8 mouse cellular contexts compared by ENCODE assay signal in the genomic region with DNA sequence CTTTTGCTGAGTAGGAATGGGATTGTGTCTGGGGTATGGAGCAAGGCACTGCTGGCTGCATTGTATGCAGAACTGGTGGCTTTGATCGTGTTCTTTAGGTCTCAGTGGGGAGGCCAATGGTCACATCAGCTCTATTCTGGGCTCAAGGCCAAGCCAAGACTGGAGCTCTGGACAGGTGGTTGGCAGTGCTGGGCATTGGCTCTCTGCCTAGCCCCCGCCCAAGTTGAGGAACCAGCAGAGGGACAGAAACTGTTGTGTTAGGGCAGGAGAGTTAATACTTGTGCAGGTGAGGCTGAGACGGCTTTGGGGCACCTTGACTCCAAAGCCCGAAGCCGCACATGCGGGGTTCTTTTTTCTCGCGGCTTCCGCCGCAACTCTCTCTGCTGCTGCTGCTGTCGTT. TPM values are rescaled to one million over a fixed set of nuclear protein-coding genes. Genes with fewer than 3 reads are reported as not detected.
DNase-seq lines count a peak whose midpoint lies in the region; ATAC-seq lines count a peak whose summit lies in the region.
"Had no signal": no experiment of that assay in that cellular context is flagged by ENCODE, and none has a peak within 500 bp of the region (broad histone marks: within the 10 kb centered on the region; RNA-seq: fewer than 3 reads in every experiment).

A gene (plus strand): TSS at position 265 of the 400 bp plus-strand sequence.

- no peak within 1 kb of the TSS for H3K27ac ChIP-seq in forebrain, embryonic 15.5 days (replicated peaks)
- H3K27ac ChIP-seq in kidney, embryonic 15.5 days, result no peak within 1 kb of the TSS
- no peak within 1 kb of the TSS for H3K27ac ChIP-seq in midbrain, embryonic 11.5 days (ENCODE audit: low read depth, low read length)
- H3K27ac ChIP-seq: liver, embryonic 15.5 days had no signal

- ATAC-seq in forebrain, embryonic 15.5 days (replicated peaks), result no peak
- no peak for ATAC-seq in kidney, embryonic 15.5 days (replicated peaks; ENCODE audit: low FRiP score)
- no peak for ATAC-seq in midbrain, embryonic 11.5 days (ENCODE audit: low FRiP score)
- ATAC-seq in activated CD4-positive, CD25-positive, alpha-beta regulatory T cell, adult 4 months, result no peak

- peaks cover 34% of the 10 kb centered on the region for H3K4me1 ChIP-seq in forebrain, embryonic 15.5 days
- H3K4me1 ChIP-seq in kidney, embryonic 15.5 days, result peaks cover 36% of the 10 kb centered on the region
- H3K4me1 ChIP-seq in midbrain, embryonic 11.5 days (ENCODE audit: control insufficient read depth, insufficient read depth, low read length), result peaks cover 5% of the 10 kb centered on the region; the same call in 1 of the 2 replicates

- peak; percentile 47 to 51 for DNase-seq in urinary bladder, postnatal 36 days (ENCODE audit: low spot score in 2 of 2)
- no peak for DNase-seq in urinary bladder, postnatal 25 days (ENCODE audit: low spot score)
- DNase-seq in midbrain, embryonic 11.5 days (ENCODE audit: low spot score, missing footprints), result peak; percentile 82
- DNase-seq in embryo, embryonic 11 days, result no peak

- H3K4me2 ChIP-seq in forebrain, embryonic 15.5 days (replicated peaks), result peak within 1 kb of the TSS; percentile 58
- H3K4me2 ChIP-seq in kidney, embryonic 15.5 days, result peak within 1 kb of the TSS; percentile 61
- H3K4me2 ChIP-seq in midbrain, embryonic 11.5 days, result no peak within 1 kb of the TSS
- H3K4me2 ChIP-seq: liver, embryonic 15.5 days had no signal

- H3K4me3 ChIP-seq in forebrain, embryonic 15.5 days, result peak within 1 kb of the TSS; percentile 34
- peak within 1 kb of the TSS; percentile 25 for H3K4me3 ChIP-seq in kidney, embryonic 15.5 days (replicated peaks)
- no peak within 1 kb of the TSS for H3K4me3 ChIP-seq in midbrain, embryonic 11.5 days (ENCODE audit: low read depth, low read length)
- H3K4me3 ChIP-seq: liver, embryonic 15.5 days had no signal

- H3K9ac ChIP-seq in forebrain, embryonic 15.5 days (replicated peaks), result peak within 1 kb of the TSS; percentile 19; the same call in 1 of the 2 replicates
- no peak within 1 kb of the TSS for H3K9ac ChIP-seq in kidney, embryonic 15.5 days
- no peak within 1 kb of the TSS for H3K9ac ChIP-seq in midbrain, embryonic 11.5 days (ENCODE audit: low read length)
- H3K9ac ChIP-seq: liver, embryonic 15.5 days had no signal

- peaks cover 15% of the 10 kb centered on the region for H3K36me3 ChIP-seq in forebrain, embryonic 15.5 days
- H3K36me3 ChIP-seq in kidney, embryonic 15.5 days, result peaks cover 18% of the 10 kb centered on the region
- H3K36me3 ChIP-seq in midbrain, embryonic 11.5 days (ENCODE audit: control insufficient read depth, insufficient read depth, low read length), result peaks cover 14% of the 10 kb centered on the region

- peaks cover 64% of the 10 kb centered on the region for H3K27me3 ChIP-seq in forebrain, embryonic 15.5 days
- H3K27me3 ChIP-seq in kidney, embryonic 15.5 days, result peaks cover 66% of the 10 kb centered on the region
- H3K27me3 ChIP-seq in midbrain, embryonic 11.5 days (ENCODE audit: control insufficient read depth, insufficient read depth, low read length), result peaks cover 56% of the 10 kb centered on the region

- WGBS in forebrain, embryonic 15.5 days, result 5% methylated on average over 11 of the region's 11 CpGs
- WGBS in kidney, embryonic 15.5 days, result 8% methylated on average over 11 of the region's 11 CpGs
- WGBS in midbrain, embryonic 11.5 days, result 10% methylated on average over 11 of the region's 11 CpGs

- no peaks in the 10 kb centered on the region for H3K9me3 ChIP-seq in forebrain, embryonic 15.5 days
- no peaks in the 10 kb centered on the region for H3K9me3 ChIP-seq in kidney, embryonic 15.5 days (replicated peaks)
- no peaks in the 10 kb centered on the region for H3K9me3 ChIP-seq in midbrain, embryonic 11.5 days (ENCODE audit: control insufficient read depth, low read length)
- H3K9me3 ChIP-seq: liver, embryonic 15.5 days had no signal

RNA-seq across cellular contexts. Expression of the gene that starts here (rescaled TPM):
- not detected in 2 replicates for polyA plus RNA-seq in forebrain, embryonic 15.5 days (2015; fragmentation: Nextera tagmentation; extraction: Ambion mirVana)
- 0.46 TPM in 1 of 2 replicates, not detected in the other for polyA plus RNA-seq in kidney, embryonic 15.5 days (2015; fragmentation: Nextera tagmentation; extraction: Ambion mirVana)
- not detected in 2 replicates for polyA plus RNA-seq in midbrain, embryonic 11.5 days (2014; fragmentation: Nextera tagmentation; extraction: Ambion mirVana)
- polyA plus RNA-seq in activated CD4-positive, CD25-positive, alpha-beta regulatory T cell, adult 4 months (2017; shearing (Covaris generic)), result not detected
- polyA plus RNA-seq: liver, embryonic 15.5 days had no signal

Comparison
In these comparisons a context has a peak if more than half of its experiments do, and no peak if none do; other contexts are left out.
1. DNase-seq: peak in urinary bladder, postnatal 36 days (2 of 2); none in urinary bladder, postnatal 25 days (single experiment) and embryo, embryonic 11 days (single experiment).
2. Peak in DNase-seq in midbrain, embryonic 11.5 days; RNA of the gene not detected or under 1 TPM.